Mouse (Mus musculus): ENCODE results near the gene Ccl3. TPM values are rescaled to one million over a fixed set of nuclear protein-coding genes. Genes with fewer than 3 reads are reported as not detected.

Gene Ccl3
- total RNA-seq (2021): under 1 TPM in 1 of 2 experiments, not detected in 1; 0.62 TPM
- long read RNA-seq: 0 reads

GRCm38 (mm10) chr11:83649305-83649841, at the start of gene Ccl3:
Ccl3 (minus strand) TSS chr11:83649355.
- no peak for DNase-seq (ENCODE audit: low spot score in 2 of 2)

GRCm38 (mm10) chr11:83692008-83692407, 42.9 kb upstream of the Ccl3 start:
- DNase-seq (ENCODE audit: low spot score in 2 of 2): no peak

- DNase-seq (ENCODE audit: low spot score in 2 of 2): no peak
Observed at GRCm38 (mm10) chr11:83689918-83690317, 40.8 kb upstream of the Ccl3 start.

GRCm38 (mm10) chr11:83675665-83676064, 26.5 kb upstream of the Ccl3 start:
- DNase-seq (ENCODE audit: low spot score in 2 of 2): no peak

GRCm38 (mm10) chr11:83671743-83672142, 22.6 kb upstream of the Ccl3 start:
- no peak for DNase-seq (ENCODE audit: low spot score in 2 of 2)

GRCm38 (mm10) chr11:83663532-83663931, 14.4 kb upstream of the Ccl3 start:
- DNase-seq (ENCODE audit: low spot score in 2 of 2): no peak

GRCm38 (mm10) chr11:83662204-83662603, 13.0 kb upstream of the Ccl3 start, which contains the start of gene Ccl4:
Ccl4 (plus strand) TSS chr11:83662584.
- DNase-seq (ENCODE audit: low spot score in 2 of 2): no peak

DNA sequence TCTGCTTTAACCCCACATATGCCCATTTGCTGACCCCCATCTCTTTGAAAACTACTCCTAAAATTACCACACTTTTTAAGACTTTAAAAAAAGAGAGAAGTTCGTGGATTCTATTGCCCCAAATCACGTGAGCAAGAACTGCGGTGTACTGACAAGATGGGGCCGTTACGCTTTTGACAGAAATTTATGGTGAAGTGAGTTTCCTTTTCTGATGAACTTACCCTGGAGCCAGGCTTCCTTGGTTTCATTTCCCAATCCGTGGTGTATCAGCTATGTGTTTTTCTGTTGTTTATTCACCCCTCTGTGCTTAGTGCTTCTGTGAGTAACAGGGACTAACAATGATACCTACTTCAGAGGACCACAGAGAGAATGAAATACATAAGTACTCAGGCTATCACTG, 9.6 kb upstream of the Ccl3 start:
- no peak for DNase-seq (ENCODE audit: low spot score in 2 of 2)

- DNase-seq (ENCODE audit: low spot score in 2 of 2): no peak
Observed at GRCm38 (mm10) chr11:83657508-83657907, 8.4 kb upstream of the Ccl3 start.

DNA sequence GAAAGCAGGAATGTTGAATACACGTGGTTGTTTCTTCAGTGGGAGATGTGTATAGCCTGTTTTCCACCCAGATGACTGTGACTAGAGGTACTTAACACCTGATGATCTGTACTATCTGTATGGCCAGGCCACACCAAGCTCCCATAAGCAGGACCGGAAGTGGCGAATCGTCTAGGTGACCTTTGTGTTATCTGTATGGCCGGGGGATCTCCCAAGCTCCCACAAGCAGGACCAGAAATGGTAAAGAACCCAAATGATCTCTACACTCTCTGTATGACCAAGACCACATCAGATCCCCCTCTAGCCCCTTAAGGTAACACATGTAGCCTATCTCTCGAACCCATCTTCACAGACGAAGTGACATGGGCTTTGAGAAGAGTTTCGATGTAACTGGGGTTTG, 5.5 kb upstream of the Ccl3 start:
- no peak for DNase-seq (ENCODE audit: low spot score in 2 of 2)

- no peak for DNase-seq (ENCODE audit: low spot score in 2 of 2)
Observed at GRCm38 (mm10) chr11:83646356-83647149, 2.6 kb downstream of the Ccl3 start.

DNA sequence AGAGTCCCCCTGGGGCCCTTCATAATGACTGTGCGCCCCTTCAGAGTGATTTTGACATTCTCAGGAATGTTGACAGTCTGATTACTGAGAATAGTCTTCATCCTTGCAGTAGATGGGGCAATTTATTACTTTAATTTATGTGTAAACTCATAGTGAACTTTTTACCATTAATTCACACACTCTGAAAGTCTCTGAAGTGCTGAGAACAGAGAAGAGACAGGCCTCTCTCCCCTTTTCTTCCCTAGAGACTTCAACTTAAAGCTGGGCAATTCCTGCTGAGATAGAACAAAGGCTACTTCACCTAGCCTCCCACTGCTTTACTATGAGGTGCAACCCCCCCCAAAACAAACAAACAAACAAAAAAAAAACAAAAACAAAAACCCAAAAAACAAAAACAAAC, 3.6 kb downstream of the Ccl3 start, which contains the start of gene Rpl9-ps1:
Gene Rpl9-ps1, minus strand, starts transcription at position 101 of the 400 bp plus-strand sequence.
- no peak for DNase-seq (ENCODE audit: low spot score in 2 of 2)

- DNase-seq (ENCODE audit: low spot score in 2 of 2): no peak
Observed at GRCm38 (mm10) chr11:83641216-83641615, 7.9 kb downstream of the Ccl3 start.

DNA sequence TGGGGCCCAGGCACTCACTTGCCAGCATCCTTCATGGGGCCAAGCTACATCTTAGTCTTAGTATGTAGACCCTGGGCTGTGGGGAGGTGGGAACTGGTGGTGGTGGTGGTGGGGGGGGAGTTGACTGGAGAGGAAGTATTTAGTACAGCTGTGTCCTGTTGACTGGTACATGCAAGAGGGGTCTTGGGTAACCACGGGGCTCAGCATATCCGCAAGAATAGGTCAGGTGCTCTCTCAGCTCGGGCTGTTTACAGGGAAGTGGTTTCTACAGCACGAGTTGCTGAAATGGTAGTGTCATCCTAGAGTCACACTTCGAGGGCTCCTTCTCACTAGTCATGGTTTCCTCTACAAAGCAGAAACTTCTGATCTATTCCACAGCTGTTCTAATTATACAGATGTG, 9.0 kb downstream of the Ccl3 start:
- no peak for DNase-seq (ENCODE audit: low spot score in 2 of 2)

- DNase-seq (ENCODE audit: low spot score in 2 of 2): no peak
Observed at GRCm38 (mm10) chr11:83639533-83639932, 9.6 kb downstream of the Ccl3 start.

- no peak for DNase-seq (ENCODE audit: low spot score in 2 of 2)
Observed at GRCm38 (mm10) chr11:83638934-83639333, 10.2 kb downstream of the Ccl3 start.

DNA sequence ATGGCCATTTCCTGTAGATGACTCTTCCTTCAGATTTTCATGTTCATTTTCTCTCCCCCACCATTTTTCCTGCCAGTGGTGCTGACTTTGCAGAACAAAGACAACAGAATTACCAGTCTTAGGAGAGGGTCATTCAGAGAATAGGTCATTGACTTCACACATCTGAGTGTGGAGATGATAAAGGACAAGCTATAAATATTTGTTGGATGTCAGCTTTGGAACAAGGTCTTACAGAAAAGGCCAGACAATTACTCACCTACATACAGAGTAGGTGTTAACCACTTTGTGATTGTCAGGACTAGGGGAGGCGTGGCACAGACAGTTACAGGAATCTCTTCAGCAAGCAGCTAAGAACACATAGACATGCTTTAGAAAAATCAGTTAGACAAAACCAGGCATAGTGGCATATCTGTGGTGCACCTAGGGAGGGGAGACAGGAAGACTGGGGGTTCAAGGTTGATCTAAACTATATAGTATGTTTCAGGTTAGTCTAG, 12.4 kb downstream of the Ccl3 start:
- no peak for DNase-seq (ENCODE audit: low spot score in 2 of 2)

GRCm38 (mm10) chr11:83634898-83635297, 14.3 kb downstream of the Ccl3 start:
- no peak for DNase-seq (ENCODE audit: low spot score in 2 of 2)

DNA sequence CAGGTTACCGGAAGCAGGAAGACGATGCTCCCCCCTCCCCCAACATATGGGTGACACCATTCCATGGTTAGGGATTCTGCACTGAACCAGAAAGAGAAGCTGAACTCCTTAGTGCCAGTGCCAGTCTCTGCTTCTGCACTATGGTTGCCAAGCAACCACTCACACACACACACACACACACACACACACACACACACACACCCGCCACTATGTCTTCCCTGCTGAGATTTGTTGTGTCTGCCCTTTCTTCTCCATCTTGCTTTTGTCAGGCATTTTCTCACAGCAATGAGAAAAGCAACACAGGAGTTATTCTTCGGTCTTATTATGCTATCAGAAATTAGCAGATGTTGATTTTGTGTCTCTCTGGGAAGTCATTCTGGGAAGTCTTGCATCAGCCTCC, 14.7 kb downstream of the Ccl3 start:
- DNase-seq (ENCODE audit: low spot score in 2 of 2): no peak

DNA sequence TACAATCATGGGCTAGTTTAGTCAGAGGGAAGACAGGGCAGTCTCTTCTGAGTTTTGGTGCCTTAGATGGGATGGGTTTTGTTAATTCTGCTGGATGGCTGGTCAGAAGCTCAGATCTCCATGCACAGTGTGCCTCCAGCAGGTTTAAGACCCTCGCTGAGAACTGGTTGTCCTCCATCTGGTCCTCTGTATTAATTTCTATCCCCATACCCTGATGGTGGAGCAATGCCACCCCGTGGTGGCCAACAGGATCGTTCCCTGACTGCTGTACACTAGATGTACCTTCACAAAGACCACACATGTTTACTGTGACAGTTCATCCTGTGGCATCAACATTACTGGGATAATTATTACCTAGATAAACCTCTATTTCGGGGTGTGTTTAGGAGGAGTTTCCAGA, 16.4 kb downstream of the Ccl3 start:
- peak; percentile 13 for DNase-seq (ENCODE audit: low spot score in 2 of 2)

DNA sequence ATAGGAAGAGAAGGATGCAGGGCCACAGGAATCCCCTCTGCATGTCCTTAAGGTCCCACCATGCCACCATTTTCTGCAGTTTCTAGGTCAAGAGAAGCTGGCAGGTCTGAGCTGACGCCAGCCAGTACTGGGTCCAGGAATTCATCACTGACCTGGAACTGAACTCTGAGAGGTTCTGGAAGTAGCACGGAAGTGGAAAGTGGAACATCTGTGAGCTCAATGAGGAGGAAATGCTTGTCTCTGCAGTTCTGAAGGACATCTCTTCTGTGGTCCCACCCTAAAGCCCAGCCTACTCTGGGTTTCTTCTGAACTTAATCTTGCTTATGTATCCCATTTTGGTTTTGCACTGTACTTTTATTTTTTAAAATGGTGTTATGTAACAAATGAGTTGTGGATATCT, 18.1 kb downstream of the Ccl3 start:
- DNase-seq (ENCODE audit: low spot score in 2 of 2): no peak

DNA sequence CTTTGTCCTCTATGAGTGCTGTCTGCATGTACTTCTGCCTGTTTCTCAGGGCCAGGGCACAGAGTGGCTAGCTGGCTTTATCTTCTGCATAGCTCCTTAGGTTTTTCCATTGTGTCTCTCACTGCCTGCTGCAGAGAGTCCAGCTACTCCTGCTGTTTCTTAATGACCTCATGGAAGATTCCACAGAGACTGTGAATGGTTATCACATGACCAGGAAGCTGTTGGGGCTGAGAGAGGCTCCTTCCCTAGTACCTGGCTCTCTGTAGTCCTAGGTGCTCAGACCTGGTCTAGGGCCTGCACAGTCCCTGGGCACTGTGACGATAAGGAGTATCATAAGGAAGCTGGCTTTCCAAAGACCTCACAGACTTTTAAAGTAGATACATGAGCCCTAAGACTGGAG, 18.5 kb downstream of the Ccl3 start:
- no peak for DNase-seq (ENCODE audit: low spot score in 2 of 2)

- DNase-seq (ENCODE audit: low spot score in 2 of 2): no peak
Observed at GRCm38 (mm10) chr11:83628808-83629207, 20.3 kb downstream of the Ccl3 start.
